Mouse (Mus musculus) heart, adult 2 months (tissue): Measurements from ENCODE around the gene Gng3. TPM values are rescaled to one million over a fixed set of nuclear protein-coding genes. Genes with fewer than 3 reads are reported as not detected.
A peak's percentile ranks its signal among the peaks of the same experiment; 100 is the strongest.

ENCODE experiments used
- DNase-seq, 2 experiments: peaks; one replicate each; pipeline ENCODE4 v3.0.0; 2021
- H3K27ac ChIP-seq: fragments of 200-600 bp; 2 replicates; pipeline ENCODE4 v1.8.1; 2022
- H3K27me3 ChIP-seq: fragments of 200-500 bp; 2 replicates; pipeline ENCODE4 v1.6.1; 2012; ENCODE audit warnings: mild to moderate bottlenecking, low read length, inconsistent platforms, mixed read lengths; ENCODE audit not compliant: control insufficient read depth, insufficient read depth
- H3K36me3 ChIP-seq: fragments of 200-500 bp; 2 replicates; pipeline ENCODE4 v1.6.1; 2012; ENCODE audit warnings: low read length, inconsistent platforms; ENCODE audit not compliant: control insufficient read depth, insufficient read depth
- H3K4me1 ChIP-seq: fragments of 200-500 bp; 2 replicates; pipeline ENCODE4 v1.6.1; 2011; ENCODE audit warnings: low read length; ENCODE audit not compliant: control insufficient read depth, insufficient read depth
- H3K4me3 ChIP-seq: fragments of 200-600 bp; 2 replicates; pipeline ENCODE4 v1.8.1; 2022
- H3K79me2 ChIP-seq: fragments of 200-500 bp; replicated peaks from 2 replicates; pipeline ENCODE4 v1.6.1; 2012; ENCODE audit warnings: mild to moderate bottlenecking, inconsistent platforms, low read length, moderate library complexity, mixed read lengths; ENCODE audit not compliant: control insufficient read depth, insufficient read depth
- H3K9ac ChIP-seq: fragments of 200-500 bp; 2 replicates; pipeline ENCODE4 v1.6.1; 2012; ENCODE audit warnings: low read depth, mild to moderate bottlenecking, control low read depth, inconsistent platforms, low read length, mixed read lengths
- CTCF ChIP-seq: fragments of 200-600 bp; IDR thresholded peaks from 2 replicates; pipeline ENCODE4 v1.8.1; 2022; ENCODE audit warnings: antibody characterized with exemption, mild to moderate bottlenecking, moderate library complexity
- EP300 ChIP-seq: fragments of 200-500 bp; IDR thresholded peaks from 2 replicates; pipeline ENCODE4 v1.6.1; 2011; ENCODE audit warnings: low read depth, low read length, control low read depth; ENCODE audit not compliant: insufficient read depth
- POLR2A ChIP-seq: fragments of 200-500 bp; IDR thresholded peaks from 2 replicates; pipeline ENCODE4 v1.6.1; 2011; ENCODE audit warnings: mild to moderate bottlenecking, low read depth, low read length, control low read depth; ENCODE audit not compliant: insufficient read depth
- WGBS: fragments of 180-500 bp; shearing (Covaris S2); methylation state at CpG from one replicate; pipeline ENCODE4 v1.1.7; 2018; 5-methylcytosine and 5-hydroxymethylcytosine counted together
- intact Hi-C: fragments of 180-260 bp; cut with DNase I; formaldehyde crosslinking; loops from one replicate; pipeline ENCODE4 v1.15.1; 2025
- polyA plus RNA-seq: library from polyadenylated mRNA; depleted of rRNA; stranded (reverse); fragments of >200 nt; gene quantifications from 2 replicates; pipeline ENCODE4 v1.2.3, GENCODE M21; 2012
- total RNA-seq, 2 experiments: library from RNA; stranded (reverse); gene quantifications; 2 replicates each; pipeline ENCODE4 v1.2.3; 2021

Gene Gng3
- total and polyA plus RNA-seq, 3 experiments, result 0.35 TPM; not detected in 2

DNA sequence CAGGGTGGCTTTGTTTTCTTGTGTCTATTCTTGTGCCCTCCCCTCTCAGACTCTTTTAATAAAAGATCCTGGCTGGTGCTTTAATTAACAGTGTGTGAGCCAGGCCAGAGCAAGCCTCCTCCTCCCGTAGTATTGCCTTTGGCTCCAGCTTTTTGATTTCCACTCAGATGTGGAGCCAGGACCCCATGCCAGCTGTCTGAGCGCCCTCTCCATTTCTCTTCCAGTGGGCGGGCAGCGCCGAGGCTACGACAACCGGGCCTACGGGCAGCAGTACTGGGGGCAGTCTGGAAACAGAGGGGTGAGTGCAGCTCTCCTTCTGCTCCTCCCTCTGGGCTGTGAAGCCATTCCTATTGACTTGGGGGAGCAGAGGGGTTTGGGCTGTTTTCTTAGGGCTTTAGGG is 8.3 kb downstream of the Gng3 start:
- Histone ChIP-seq H3K79me2 (peaks cover 2% of the 10 kb centered on the region; the same call in 1 of the 2 replicates), H3K4me3 (no peak overlapping the region), H3K27ac (no peak overlapping the region), H3K36me3 (peaks cover 34% of the 10 kb centered on the region), H3K9ac (no peak overlapping the region), H3K27me3 (no peaks in the 10 kb centered on the region), H3K4me1 (no peaks in the 10 kb centered on the region)
- intact Hi-C loops, result no loop called here
- 82% methylated on average over 8 of the region's 8 CpGs for WGBS
- no peak for DNase-seq
- TF ChIP-seq CTCF (no peak), EP300 (no peak), POLR2A (no peak)

DNA sequence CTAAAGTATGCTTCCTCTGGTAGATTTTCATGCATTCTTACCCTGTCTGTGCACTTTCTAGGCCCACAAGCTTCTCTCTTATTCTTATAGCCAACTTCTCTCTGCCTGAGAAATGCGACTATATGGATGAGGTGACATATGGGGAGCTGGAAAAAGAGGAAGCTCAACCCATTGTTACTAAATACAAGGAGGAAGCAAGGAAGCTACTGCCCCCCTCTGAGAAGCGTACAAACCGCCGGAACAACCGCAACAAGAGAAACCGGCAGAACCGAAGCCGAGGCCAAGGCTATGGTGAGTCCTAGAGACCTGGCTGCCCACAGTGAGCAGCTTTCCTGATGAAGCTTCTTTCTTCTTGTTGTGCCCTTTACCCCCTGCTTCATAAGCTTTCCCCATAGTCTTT is 9.3 kb downstream of the Gng3 start, which contains the start of gene AC129217.1:
AC129217.1 (plus strand) TSS at position 114 of the 400 bp plus-strand sequence.
- H3K4me3 ChIP-seq, result no peak within 1 kb of the TSS
- H3K36me3 ChIP-seq, result peaks cover 35% of the 10 kb centered on the region
- H3K27ac ChIP-seq, result no peak within 1 kb of the TSS
- H3K9ac ChIP-seq, result no peak within 1 kb of the TSS
- peaks cover 2% of the 10 kb centered on the region; the same call in 1 of the 2 replicates for H3K79me2 ChIP-seq
- no peak for TF ChIP-seq EP300
- DNase-seq, result no peak
- H3K4me1 ChIP-seq, result no peaks in the 10 kb centered on the region
- H3K27me3 ChIP-seq, result no peaks in the 10 kb centered on the region
- intact Hi-C loops, result no loop called here
- 80% methylated on average over 8 of the region's 8 CpGs for WGBS

DNA sequence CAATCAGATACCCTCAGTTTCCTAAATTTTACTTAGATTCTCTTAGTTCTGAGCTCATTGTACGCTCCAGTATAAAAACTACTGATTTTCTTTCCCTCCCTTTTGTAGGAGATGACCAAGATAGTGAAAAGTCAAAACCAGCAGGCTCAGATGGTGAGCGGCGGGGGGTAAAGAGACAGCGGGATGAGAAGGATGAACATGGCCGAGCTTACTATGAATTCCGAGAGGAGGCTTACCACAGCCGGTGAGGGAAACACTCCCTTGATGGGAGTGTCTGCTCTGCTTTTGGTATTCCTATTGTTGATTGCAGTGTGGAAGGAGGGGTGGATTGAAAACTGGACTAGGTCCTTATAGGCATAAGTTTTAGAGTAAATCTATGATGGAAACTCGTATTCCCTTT is 16.3 kb downstream of the Gng3 start:
- H3K36me3 ChIP-seq, result peaks cover 42% of the 10 kb centered on the region
- 0 out of 2 replicates have a peak, but pooled peaks cover 2% of the 10 kb centered on the region for H3K79me2 ChIP-seq
- peak overlapping the region; percentile 86; the same call in 1 of the 2 replicates for H3K4me3 ChIP-seq
- intact Hi-C loops, result loop anchor here (2.0 to 5.0 kb wide), 2 partner anchors 14 to 75 kb away; partner anchors contain the start of genes Bscl2 and Ganab
- whole genome bisulfite sequencing, result 40% methylated on average over 8 of the region's 8 CpGs
- H3K27me3 ChIP-seq, result no peaks in the 10 kb centered on the region
- DNase-seq, result no peak
- H3K4me1 ChIP-seq, result peaks cover 7% of the 10 kb centered on the region
- H3K27ac ChIP-seq, result no peak overlapping the region
- no peak overlapping the region for H3K9ac ChIP-seq
- TF ChIP-seq EP300 (no peak), CTCF (no peak)

DNA sequence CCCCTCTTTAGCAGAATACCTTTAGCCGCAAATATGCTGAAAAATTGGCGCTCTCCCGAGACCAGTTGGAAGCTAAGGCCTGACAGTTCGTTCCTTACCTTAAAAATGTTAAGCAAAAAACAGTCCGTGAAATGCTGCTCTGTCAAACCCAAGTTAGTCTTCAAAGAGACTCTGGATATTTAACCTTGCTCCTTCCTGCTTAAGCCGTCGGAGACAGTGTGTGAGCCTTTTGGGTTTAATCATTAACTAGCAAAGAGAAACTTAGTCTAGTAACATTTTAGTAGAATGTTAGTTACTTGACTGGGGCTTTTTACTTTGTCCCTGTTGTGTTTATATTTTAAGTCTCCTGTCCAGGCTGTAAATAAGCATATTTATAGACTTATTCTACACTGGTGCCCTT is 17.8 kb downstream of the Gng3 start:
- under 1% methylated on average over 7 of the region's 7 CpGs for WGBS
- DNase-seq, result no peak
- intact Hi-C loops, result loop anchor here (5.0 kb wide), 1 partner anchor 76 kb away; the partner anchor contains the start of gene Ganab

DNA sequence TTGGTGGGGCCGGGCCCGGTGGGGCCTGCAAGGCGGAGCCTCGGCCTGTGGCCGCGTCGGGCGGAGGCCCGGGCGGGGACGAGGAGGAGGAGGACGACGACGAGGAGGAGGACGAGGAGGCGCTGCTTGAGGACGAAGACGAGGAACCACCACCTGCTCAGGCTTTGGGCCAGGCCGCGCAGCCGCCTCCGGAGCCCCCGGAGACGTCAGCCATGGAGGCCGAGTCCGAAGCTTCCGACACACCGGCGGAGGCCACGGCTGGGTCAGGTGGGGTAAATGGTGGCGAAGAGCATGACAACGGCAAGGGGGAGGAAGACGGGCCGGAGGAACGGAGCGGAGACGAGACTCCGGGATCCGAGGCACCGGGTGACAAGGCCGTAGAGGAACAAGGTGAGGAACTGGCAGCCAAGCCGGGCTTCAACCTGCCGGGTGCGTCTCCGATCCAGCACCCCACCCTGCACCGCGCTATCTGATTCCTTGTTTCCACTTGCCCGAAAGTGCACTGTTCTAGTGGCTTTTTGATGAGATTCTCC is 18.5 kb downstream of the Gng3 start:
- H3K9ac ChIP-seq, result peak overlapping the region; percentile 93
- H3K36me3 ChIP-seq, result peaks cover 27% of the 10 kb centered on the region
- peak overlapping the region; percentile 97 for H3K27ac ChIP-seq
- intact Hi-C loops, result loop anchor here (5.0 kb wide), 1 partner anchor 77 kb away; the partner anchor contains the start of gene Ganab
- H3K27me3 ChIP-seq, result no peaks in the 10 kb centered on the region
- peaks cover 7% of the 10 kb centered on the region for H3K4me1 ChIP-seq
- peak overlapping the region; percentile 86 for H3K4me3 ChIP-seq
- H3K79me2 ChIP-seq, result peaks cover 1% of the 10 kb centered on the region; the same call in 1 of the 2 replicates
- under 1% methylated on average over 46 of the region's 48 CpGs for WGBS
- DNase-seq, result no peak
- no peak for TF ChIP-seq CTCF
- no peak for TF ChIP-seq POLR2A
- TF ChIP-seq EP300, result no peak

More for the DNA sequence above, 17.8 kb downstream of the Gng3 start:
- TF ChIP-seq EP300 (no peak), POLR2A (no peak), CTCF (no peak)
- peak overlapping the region; percentile 86 for H3K4me3 ChIP-seq
- H3K27me3 ChIP-seq, result no peaks in the 10 kb centered on the region
- peak overlapping the region; percentile 97 for H3K27ac ChIP-seq
- peak overlapping the region; percentile 93 for H3K9ac ChIP-seq
- peaks cover 7% of the 10 kb centered on the region for H3K4me1 ChIP-seq
- H3K36me3 ChIP-seq, result peaks cover 31% of the 10 kb centered on the region
- H3K79me2 ChIP-seq, result peaks cover 1% of the 10 kb centered on the region; the same call in 1 of the 2 replicates

DNA sequence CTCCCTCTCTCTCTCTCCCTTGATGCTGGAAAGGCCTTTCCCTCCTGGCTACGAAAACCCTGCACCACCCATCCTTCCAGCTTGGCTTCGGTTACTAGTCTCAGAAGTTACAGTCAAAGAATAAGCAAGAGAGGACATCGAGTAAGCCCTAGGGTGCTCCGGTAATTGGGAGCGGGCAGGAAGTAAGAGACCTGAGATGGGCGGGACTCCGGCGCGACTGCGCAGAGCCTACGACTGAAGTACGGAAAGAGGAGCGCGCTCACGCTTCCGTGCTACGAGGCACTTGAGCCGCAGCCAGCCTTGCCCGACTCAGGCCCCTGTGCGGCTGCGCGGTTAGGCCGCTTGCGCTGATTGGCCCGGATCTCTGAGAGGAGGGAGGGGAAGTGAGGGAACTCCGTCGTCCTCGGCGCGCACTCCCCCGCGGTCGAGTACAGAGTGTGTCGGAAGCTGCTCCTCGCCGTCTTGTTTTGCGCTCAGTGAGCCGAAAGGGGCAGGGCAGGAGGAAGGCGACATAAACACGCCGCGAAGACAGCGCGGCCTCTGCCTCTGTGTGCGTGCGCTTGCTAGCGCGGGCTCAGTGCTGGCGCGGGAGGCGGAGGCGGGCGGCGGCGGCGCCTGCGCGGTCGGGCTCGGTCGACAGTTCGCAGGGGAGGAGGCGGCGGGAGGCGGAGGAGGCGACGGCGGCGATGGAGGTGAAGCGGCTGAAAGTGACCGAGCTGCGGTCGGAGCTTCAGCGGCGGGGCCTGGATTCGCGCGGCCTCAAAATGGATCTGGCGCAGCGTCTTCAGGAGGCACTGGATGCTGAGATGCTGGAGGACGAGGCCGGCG is 19.2 kb downstream of the Gng3 start, which contains the start of gene Hnrnpul2:
Hnrnpul2 (plus strand) TSS at position 415 of the 828 bp plus-strand sequence.
- Histone ChIP-seq H3K9ac (peak within 1 kb of the TSS; percentile 93), H3K79me2 (peaks cover 1% of the 10 kb centered on the region; the same call in 1 of the 2 replicates), H3K4me1 (peaks cover 7% of the 10 kb centered on the region), H3K36me3 (peaks cover 27% of the 10 kb centered on the region), H3K4me3 (peak within 1 kb of the TSS; percentile 86), H3K27ac (peak within 1 kb of the TSS; percentile 97), H3K27me3 (no peaks in the 10 kb centered on the region)
- DNase-seq, result peak; percentile 98 to 99
- WGBS, result under 1% methylated on average over 83 of the region's 83 CpGs
- intact Hi-C loops, result loop anchor here (2.0 to 5.0 kb wide), 6 partner anchors 17 to 98 kb away; partner anchors contain the start of genes 1700092M07Rik, Ganab, Nxf1 and Slc3a2
- TF ChIP-seq EP300 (0 out of 2 replicates have a peak, but pooled peaks have one; percentile 11), CTCF (no peak), POLR2A (peak; percentile 97)
